ENCODE assay signal across 11 mouse cellular contexts in the genomic region with DNA sequence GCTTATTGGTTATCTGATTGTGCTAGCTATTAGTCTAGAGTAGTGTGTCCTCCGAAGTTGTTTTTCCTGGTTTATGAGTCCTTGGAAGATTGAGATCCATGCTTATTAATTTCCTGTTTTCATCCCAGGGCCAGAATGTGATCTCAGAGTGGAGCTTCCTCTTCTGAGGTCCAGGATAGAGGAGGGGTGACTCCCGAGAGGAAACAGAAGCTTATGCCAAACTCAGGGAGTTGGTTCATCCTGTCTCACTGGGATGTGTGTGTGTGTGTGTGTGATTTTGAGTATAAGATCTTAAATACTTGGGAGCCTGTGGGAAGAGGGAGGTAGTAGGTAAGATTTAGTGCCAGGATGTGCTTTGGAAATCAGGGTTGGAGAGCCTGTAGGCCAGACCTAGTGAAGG. TPM values are rescaled to one million over a fixed set of nuclear protein-coding genes. Genes with fewer than 3 reads are reported as not detected.
A peak's percentile ranks its signal among the peaks of the same experiment; 100 is the strongest.
DNase-seq lines count a peak whose midpoint lies in the region; ATAC-seq and TF ChIP-seq lines count a peak whose summit lies in the region.
"Had no signal": no experiment of that assay in that cellular context is flagged by ENCODE, and none has a peak within 500 bp of the region (broad histone marks: within the 10 kb centered on the region; RNA-seq: fewer than 3 reads in every experiment).

No protein-coding gene starts in this region.

- no peaks in the 10 kb centered on the region for H3K9me3 ChIP-seq in liver, embryonic 15.5 days (replicated peaks)
- H3K9me3 ChIP-seq: embryonic facial prominence, embryonic 10.5 days; hindbrain, embryonic 13.5 days had no signal

- H3K4me1 ChIP-seq in lung, adult 2 months (ENCODE audit: control insufficient read depth, insufficient read depth, low read length) = peaks cover 28% of the 10 kb centered on the region
- peaks cover 16% of the 10 kb centered on the region for H3K4me1 ChIP-seq in liver, embryonic 15.5 days (replicated peaks)

- DNase-seq in adrenal gland, adult (ENCODE audit: inconsistent age in 2 of 2, low spot score in 1 of 2) = peak; percentile 23 to 73
- no peak for DNase-seq in adrenal gland, postnatal 14 days
- DNase-seq in lung, adult 18-20 months = peak; percentile 55 to 77
- DNase-seq in lung, adult 2 months = no peak
- peak; percentile 53 for DNase-seq in skeletal muscle tissue, adult 2 months (ENCODE audit: low read depth, low spot score)
- no peak for DNase-seq in thymus, postnatal 25 days
- DNase-seq in cerebellum, adult 8-10 months = no peak

- no peak for TF ChIP-seq CTCF in lung, adult 2 months (IDR thresholded peaks at IDR 0.05; ENCODE audit: insufficient read depth, low read length)

- peak overlapping the region; percentile 72; the same call in 1 of the 2 replicates for H3K27ac ChIP-seq in liver, embryonic 15.5 days (replicated peaks)
- H3K27ac ChIP-seq: embryonic facial prominence, embryonic 10.5 days; hindbrain, embryonic 13.5 days had no signal

- ATAC-seq in liver, embryonic 15.5 days (ENCODE audit: insufficient read depth) = no peak
- ATAC-seq: forebrain, embryonic 16.5 days had no signal

- TF ChIP-seq POLR2A in lung, adult 2 months (IDR thresholded peaks at IDR 0.05; ENCODE audit: borderline replicate concordance, extremely low read depth, low read depth, low read length) = no peak

- no peak overlapping the region for H3K4me3 ChIP-seq in lung, adult 2 months (replicated peaks; ENCODE audit: extremely low read depth, low read depth, low read length)
- no peak overlapping the region for H3K4me3 ChIP-seq in liver, embryonic 15.5 days (replicated peaks)
- H3K4me3 ChIP-seq: embryonic facial prominence, embryonic 10.5 days; hindbrain, embryonic 13.5 days had no signal

- no peak overlapping the region for H3K4me2 ChIP-seq in liver, embryonic 15.5 days
- H3K4me2 ChIP-seq: hindbrain, embryonic 13.5 days had no signal

- H3K9ac ChIP-seq in liver, embryonic 15.5 days = no peak overlapping the region
- H3K9ac ChIP-seq: hindbrain, embryonic 13.5 days had no signal

- no peaks in the 10 kb centered on the region for H3K27me3 ChIP-seq in liver, embryonic 15.5 days
- H3K27me3 ChIP-seq: hindbrain, embryonic 13.5 days had no signal

- no peaks in the 10 kb centered on the region for H3K36me3 ChIP-seq in liver, embryonic 15.5 days (replicated peaks)
- H3K36me3 ChIP-seq: embryonic facial prominence, embryonic 10.5 days; hindbrain, embryonic 13.5 days had no signal

- WGBS in lung, adult 2 months = 20% methylated on average over 2 of the region's 2 CpGs
- 27% methylated on average over 2 of the region's 2 CpGs for WGBS in liver, embryonic 15.5 days (ENCODE audit: insufficient replicate concordance)

RNA-seq across cellular contexts. Expression of a gene that starts 40.2 kb away (rescaled TPM):
- total RNA-seq in adrenal gland, postnatal 14 days (2021) = 434 and 875 TPM in 2 replicates
- polyA plus RNA-seq in lung, adult 2 months (2012; rRNA removed) = 308 and 329 TPM in 2 replicates
- 703 and 863 TPM in 2 replicates for polyA plus RNA-seq in liver, embryonic 15.5 days (2015; fragmentation: Nextera tagmentation; extraction: Ambion mirVana)

Comparison
In these comparisons a context has a peak if more than half of its experiments do, and no peak if none do; other contexts are left out.
1. DNase-seq: peak in adrenal gland, adult (2 of 2), lung, adult 18-20 months (2 of 2) and skeletal muscle tissue, adult 2 months (single experiment); none in adrenal gland, postnatal 14 days (single experiment), lung, adult 2 months (single experiment), thymus, postnatal 25 days (single experiment) and cerebellum, adult 8-10 months (single experiment).